Mouse (Mus musculus): ENCODE data around the gene Gm11562. TPM values are rescaled to one million over a fixed set of nuclear protein-coding genes. Genes with fewer than 3 reads are reported as not detected.
"Not testable (repeated sequence)": the region's sequence is repeated elsewhere in the genome, so short reads cannot be mapped to it uniquely, and the experiment has no call there.

Gm11562 gene
- total and polyA plus RNA-seq, 3 experiments, result not detected

- H3K4me1 ChIP-seq (ENCODE audit: control insufficient read depth in 1 of 2, insufficient read depth in 2 of 2, low read length in 2 of 2), result no peaks in the 10 kb centered on the region
- no peaks in the 10 kb centered on the region for H3K9me3 ChIP-seq (replicated peaks; ENCODE audit: insufficient read depth, low read length)
- TF ChIP-seq CTCF (IDR thresholded peaks at IDR 0.05 in 2 of 3, conservative IDR thresholded peaks at IDR 0.05 in 1 of 3; ENCODE audit: control insufficient read depth in 1 of 3, insufficient read depth in 1 of 3, low read depth in 2 of 3, low read length in 3 of 3, poor library complexity in 1 of 3, severe bottlenecking in 1 of 3) (no peak), NRF1 (IDR thresholded peaks at IDR 0.05; ENCODE audit: insufficient read depth, low read depth, low read length, poor library complexity, severe bottlenecking) (no peak), ELF1 (IDR thresholded peaks at IDR 0.05; ENCODE audit: low read depth, low read length) (no peak), USF1 (IDR thresholded peaks at IDR 0.05; ENCODE audit: low read depth, low read length) (no peak), RAD21 (IDR thresholded peaks at IDR 0.05; ENCODE audit: low read depth, low read length) (no peak), MEF2A (IDR thresholded peaks at IDR 0.05; ENCODE audit: extremely low read depth, insufficient replicate concordance, low read depth, low read length, poor library complexity, severe bottlenecking) (no peak), GATA1 (IDR thresholded peaks at IDR 0.05; ENCODE audit: low read depth, low read length) (no peak), ZMIZ1 (IDR thresholded peaks at IDR 0.05; ENCODE audit: low read depth, low read length) (no peak), USF2 (IDR thresholded peaks at IDR 0.05; ENCODE audit: borderline replicate concordance in 1 of 2, insufficient read depth in 1 of 2, low read depth in 1 of 2, low read length in 2 of 2) (no peak), RCOR1 (IDR thresholded peaks at IDR 0.05; ENCODE audit: low read depth, low read length) (no peak), SIN3A (IDR thresholded peaks at IDR 0.05; ENCODE audit: low read length) (no peak), MAZ (IDR thresholded peaks at IDR 0.05; ENCODE audit: low read depth, low read length) (no peak), POLR2AphosphoS2 (IDR thresholded peaks at IDR 0.05; ENCODE audit: low read length) (no peak), UBTF (IDR thresholded peaks at IDR 0.05; ENCODE audit: borderline replicate concordance, insufficient read depth, low read depth, low read length) (no peak), POLR2A (IDR thresholded peaks at IDR 0.05; ENCODE audit: control insufficient read depth in 1 of 2, insufficient read depth in 1 of 2, low read depth in 1 of 2, low read length in 2 of 2, poor library complexity in 1 of 2) (no peak), ZC3H11A (IDR thresholded peaks at IDR 0.05; ENCODE audit: low read depth, low read length) (no peak)
- no peak overlapping the region for H3K9ac ChIP-seq (ENCODE audit: control insufficient read depth, low read depth, low read length, poor library complexity, severe bottlenecking)
- DNase-seq (ENCODE audit: low read depth, low spot score), result no peak
- no peak overlapping the region for H3K4me3 ChIP-seq (ENCODE audit: control insufficient read depth in 1 of 2, insufficient read depth in 1 of 2, low read depth in 2 of 2, low read length in 2 of 2)
- no peaks in the 10 kb centered on the region for H3K27me3 ChIP-seq (ENCODE audit: control insufficient read depth in 1 of 2, insufficient read depth in 2 of 2, low read length in 2 of 2)
- no peaks in the 10 kb centered on the region for H3K79me2 ChIP-seq (ENCODE audit: control insufficient read depth, insufficient read depth, low read length, poor library complexity)
- H3K36me3 ChIP-seq (ENCODE audit: control insufficient read depth in 1 of 2, insufficient read depth in 2 of 2, low read length in 2 of 2), result no peaks in the 10 kb centered on the region
- no peak overlapping the region for H3K27ac ChIP-seq (ENCODE audit: control insufficient read depth, low read depth, low read length)
These were observed 42.6 kb upstream of the Gm11562 start for GRCm38 (mm10) chr11:99662802-99663201.

- DNase-seq (ENCODE audit: low read depth, low spot score), result no peak
These were observed 39.0 kb upstream of the Gm11562 start for GRCm38 (mm10) chr11:99659256-99659655.

GRCm38 (mm10) chr11:99658467-99659010, 38.3 kb upstream of the Gm11562 start, which contains the start of gene Gm11563:
Gene Gm11563, minus strand, starts transcription at chr11:99658960.
- not testable (repeated sequence) for H3K27me3 ChIP-seq (ENCODE audit: control insufficient read depth in 1 of 2, insufficient read depth in 2 of 2, low read length in 2 of 2)

More at GRCm38 (mm10) chr11:99659256-99659655, 39.0 kb upstream of the Gm11562 start:
- Histone ChIP-seq H3K9me3 (replicated peaks; ENCODE audit: insufficient read depth, low read length) (no peaks in the 10 kb centered on the region), H3K79me2 (ENCODE audit: control insufficient read depth, insufficient read depth, low read length, poor library complexity) (no peaks in the 10 kb centered on the region), H3K36me3 (ENCODE audit: control insufficient read depth in 1 of 2, insufficient read depth in 2 of 2, low read length in 2 of 2) (no peaks in the 10 kb centered on the region), H3K27ac (ENCODE audit: control insufficient read depth, low read depth, low read length) (no peak overlapping the region), H3K27me3 (ENCODE audit: control insufficient read depth in 1 of 2, insufficient read depth in 2 of 2, low read length in 2 of 2) (no peaks in the 10 kb centered on the region), H3K4me3 (ENCODE audit: control insufficient read depth in 1 of 2, insufficient read depth in 1 of 2, low read depth in 2 of 2, low read length in 2 of 2) (no peak overlapping the region), H3K4me1 (ENCODE audit: control insufficient read depth in 1 of 2, insufficient read depth in 2 of 2, low read length in 2 of 2) (no peaks in the 10 kb centered on the region), H3K9ac (ENCODE audit: control insufficient read depth, low read depth, low read length, poor library complexity, severe bottlenecking) (no peak overlapping the region)
- TF ChIP-seq USF1 (IDR thresholded peaks at IDR 0.05; ENCODE audit: low read depth, low read length) (no peak), KAT2A (conservative IDR thresholded peaks at IDR 0.05; ENCODE audit: low read depth, low read length) (no peak), UBTF (IDR thresholded peaks at IDR 0.05; ENCODE audit: borderline replicate concordance, insufficient read depth, low read depth, low read length) (no peak), SIN3A (IDR thresholded peaks at IDR 0.05; ENCODE audit: low read length) (no peak), POLR2A (IDR thresholded peaks at IDR 0.05; ENCODE audit: control insufficient read depth in 1 of 2, insufficient read depth in 1 of 2, low read depth in 1 of 2, low read length in 2 of 2, poor library complexity in 1 of 2) (no peak)

More at GRCm38 (mm10) chr11:99658467-99659010, 38.3 kb upstream of the Gm11562 start, which contains the start of gene Gm11563:
- not testable (repeated sequence) for DNase-seq (ENCODE audit: low read depth, low spot score); H3K27ac ChIP-seq (ENCODE audit: control insufficient read depth, low read depth, low read length); H3K79me2 ChIP-seq (ENCODE audit: control insufficient read depth, insufficient read depth, low read length, poor library complexity); H3K9me3 ChIP-seq (replicated peaks; ENCODE audit: insufficient read depth, low read length); H3K36me3 ChIP-seq (ENCODE audit: control insufficient read depth in 1 of 2, insufficient read depth in 2 of 2, low read length in 2 of 2); H3K9ac ChIP-seq (ENCODE audit: control insufficient read depth, low read depth, low read length, poor library complexity, severe bottlenecking); H3K4me1 ChIP-seq (ENCODE audit: control insufficient read depth in 1 of 2, insufficient read depth in 2 of 2, low read length in 2 of 2); H3K4me3 ChIP-seq (ENCODE audit: control insufficient read depth in 1 of 2, insufficient read depth in 1 of 2, low read depth in 2 of 2, low read length in 2 of 2)
